Mouse (Mus musculus) ES-E14 (cell line): ENCODE measurements at regions not wholly inside any gene's neighbourhood (a gene's known extent, or its start where the extent isn't known, plus 50 kb on each side); places are given as distances from the start of the nearest gene placed in this dataset.

Experiments
- DNase-seq: peaks from one replicate; pipeline ENCODE4 v3.0.0-alpha.2; 2013; ENCODE audit warnings: low read depth, low spot score
- H3K27ac ChIP-seq: 2 replicates; pipeline ENCODE4 v1.5.1; 2012; ENCODE audit warnings: low read depth, mild to moderate bottlenecking, low read length, moderate library complexity, mixed read lengths; ENCODE audit not compliant: poor library complexity, insufficient read depth, severe bottlenecking
- H3K36me3 ChIP-seq: 2 replicates; pipeline ENCODE4 v1.6.1; 2012; ENCODE audit warnings: mild to moderate bottlenecking, low read length, moderate library complexity, mixed read lengths; ENCODE audit not compliant: control insufficient read depth, poor library complexity, insufficient read depth, severe bottlenecking
- H3K4me1 ChIP-seq, 2 experiments: fragments of 150-350 bp in 1 of 2; sonication (generic) in 1 of 2; 2 replicates each; pipeline ENCODE4 v1.6.1; 2012; ENCODE audit warnings: low read length in 2 of 2, mild to moderate bottlenecking in 1 of 2, mixed read lengths in 1 of 2; ENCODE audit not compliant: control insufficient read depth in 2 of 2, insufficient read depth in 2 of 2, poor library complexity in 1 of 2
- H3K4me3 ChIP-seq, 2 experiments: fragments of 150-350 bp in 1 of 2; sonication (generic) in 1 of 2; 2 replicates each; pipeline ENCODE4 v1.5.1; 2012; ENCODE audit warnings: low read length in 2 of 2, low read depth in 1 of 2, mild to moderate bottlenecking in 1 of 2, mixed read lengths in 1 of 2; ENCODE audit not compliant: insufficient read depth in 1 of 2, poor library complexity in 1 of 2, severe bottlenecking in 1 of 2
- H3K9ac ChIP-seq: 2 replicates; pipeline ENCODE4 v1.6.1; 2012; ENCODE audit warnings: low read depth, mild to moderate bottlenecking, low read length, mixed read lengths; ENCODE audit not compliant: poor library complexity, insufficient read depth, severe bottlenecking
- H3K9me3 ChIP-seq: fragments of 150-350 bp; sonication (generic); 2 replicates; pipeline ENCODE4 v1.6.1; 2012; ENCODE audit warnings: low read depth, mild to moderate bottlenecking, low read length; ENCODE audit not compliant: control insufficient read depth, insufficient read depth
- CHD2 ChIP-seq: IDR thresholded peaks from 2 replicates; pipeline ENCODE4 v1.6.1; 2014; ENCODE audit warnings: mild to moderate bottlenecking, low read depth, low read length, inconsistent platforms
- HCFC1 ChIP-seq: IDR thresholded peaks from 2 replicates; pipeline ENCODE4 v1.6.1; 2012; ENCODE audit warnings: low read length, inconsistent platforms, borderline replicate concordance; ENCODE audit not compliant: insufficient read depth
- MAFK ChIP-seq: IDR thresholded peaks from 2 replicates; pipeline ENCODE4 v1.6.1; 2014; ENCODE audit warnings: mild to moderate bottlenecking, low read depth, low read length, inconsistent platforms; ENCODE audit not compliant: insufficient read depth
- ZC3H11A ChIP-seq: IDR thresholded peaks from 2 replicates; pipeline ENCODE4 v1.6.1; 2012; ENCODE audit warnings: low read depth, mild to moderate bottlenecking, inconsistent platforms, low read length, borderline replicate concordance
- ZNF384 ChIP-seq: IDR thresholded peaks from 2 replicates; pipeline ENCODE4 v1.6.1; 2012; ENCODE audit warnings: low read depth, low read length, inconsistent platforms
- in situ Hi-C, 2 experiments: fragments of 600-800 bp; cut with MboI; formaldehyde crosslinking; loops; one replicate each; pipeline ENCODE4 v1.15.1; 2025; ENCODE audit warnings: low sequenced_read_pairs in 2 of 2, inconsistent platforms in 1 of 2; ENCODE audit not compliant: unreplicated experiment in 2 of 2

- no peak overlapping the region for H3K4me3 ChIP-seq
- H3K9ac ChIP-seq: no peak overlapping the region
- H3K36me3 ChIP-seq: no peaks in the 10 kb centered on the region
- no peak for TF ChIP-seq MAFK
- no peaks in the 10 kb centered on the region for H3K4me1 ChIP-seq
- in situ Hi-C loops: no loop called here
- no peak for DNase-seq
- no peak overlapping the region for H3K27ac ChIP-seq
- no peaks in the 10 kb centered on the region for H3K9me3 ChIP-seq
Observed at GRCm38 (mm10) chr17:62974627-62975279, 93.6 kb upstream of the Efna5 start.

- H3K36me3 ChIP-seq: no peaks in the 10 kb centered on the region
- H3K4me1 ChIP-seq: no peaks in the 10 kb centered on the region
- no peaks in the 10 kb centered on the region for H3K9me3 ChIP-seq
- in situ Hi-C loops: no loop called here
- no peak overlapping the region for H3K27ac ChIP-seq
- no peak overlapping the region for H3K9ac ChIP-seq
- no peak overlapping the region for H3K4me3 ChIP-seq
- TF ChIP-seq CHD2: no peak
- no peak for DNase-seq
Observed at GRCm38 (mm10) chr17:62969025-62969424, 87.9 kb upstream of the Efna5 start.

GRCm38 (mm10) chr17:62963824-62964223, 82.7 kb upstream of the Efna5 start:
- in situ Hi-C loops: no loop called here
- no peaks in the 10 kb centered on the region for H3K4me1 ChIP-seq
- no peaks in the 10 kb centered on the region for H3K36me3 ChIP-seq
- no peak overlapping the region for H3K9ac ChIP-seq
- no peak for DNase-seq
- no peaks in the 10 kb centered on the region for H3K9me3 ChIP-seq
- no peak overlapping the region for H3K27ac ChIP-seq
- H3K4me3 ChIP-seq: no peak overlapping the region
- TF ChIP-seq MAFK (no peak), ZC3H11A (no peak), ZNF384 (no peak), CHD2 (no peak), HCFC1 (no peak)

GRCm38 (mm10) chr17:62962292-62962618, 81.1 kb upstream of the Efna5 start:
- no peak overlapping the region for H3K4me3 ChIP-seq
- no peak overlapping the region for H3K27ac ChIP-seq
- H3K9ac ChIP-seq: no peak overlapping the region
- DNase-seq: no peak
- no peaks in the 10 kb centered on the region for H3K36me3 ChIP-seq
- H3K9me3 ChIP-seq: no peaks in the 10 kb centered on the region
- no peaks in the 10 kb centered on the region for H3K4me1 ChIP-seq
- no peak for TF ChIP-seq ZC3H11A
- TF ChIP-seq MAFK: no peak
- no peak for TF ChIP-seq ZNF384
- no peak for TF ChIP-seq HCFC1
- in situ Hi-C loops: no loop called here

- in situ Hi-C loops: no loop called here
- DNase-seq: no peak
- no peak overlapping the region for H3K4me3 ChIP-seq
- no peaks in the 10 kb centered on the region for H3K4me1 ChIP-seq
- no peaks in the 10 kb centered on the region for H3K9me3 ChIP-seq
- TF ChIP-seq HCFC1 (no peak), MAFK (no peak), ZC3H11A (no peak), CHD2 (no peak), ZNF384 (no peak)
- no peak overlapping the region for H3K9ac ChIP-seq
- H3K27ac ChIP-seq: no peak overlapping the region
- no peaks in the 10 kb centered on the region for H3K36me3 ChIP-seq
Observed at GRCm38 (mm10) chr17:62961596-62962291, 80.6 kb upstream of the Efna5 start.
